Mouse (Mus musculus): Measurements from ENCODE around the gene Thoc7. TPM values are rescaled to one million over a fixed set of nuclear protein-coding genes. Genes with fewer than 3 reads are reported as not detected.
"Not testable (repeated sequence)": the region's sequence is repeated elsewhere in the genome, so short reads cannot be mapped to it uniquely, and the experiment has no call there.

Gene Thoc7
- 100 to 1,000 TPM; 103 to 107 TPM for total RNA-seq (2021)

DNA sequence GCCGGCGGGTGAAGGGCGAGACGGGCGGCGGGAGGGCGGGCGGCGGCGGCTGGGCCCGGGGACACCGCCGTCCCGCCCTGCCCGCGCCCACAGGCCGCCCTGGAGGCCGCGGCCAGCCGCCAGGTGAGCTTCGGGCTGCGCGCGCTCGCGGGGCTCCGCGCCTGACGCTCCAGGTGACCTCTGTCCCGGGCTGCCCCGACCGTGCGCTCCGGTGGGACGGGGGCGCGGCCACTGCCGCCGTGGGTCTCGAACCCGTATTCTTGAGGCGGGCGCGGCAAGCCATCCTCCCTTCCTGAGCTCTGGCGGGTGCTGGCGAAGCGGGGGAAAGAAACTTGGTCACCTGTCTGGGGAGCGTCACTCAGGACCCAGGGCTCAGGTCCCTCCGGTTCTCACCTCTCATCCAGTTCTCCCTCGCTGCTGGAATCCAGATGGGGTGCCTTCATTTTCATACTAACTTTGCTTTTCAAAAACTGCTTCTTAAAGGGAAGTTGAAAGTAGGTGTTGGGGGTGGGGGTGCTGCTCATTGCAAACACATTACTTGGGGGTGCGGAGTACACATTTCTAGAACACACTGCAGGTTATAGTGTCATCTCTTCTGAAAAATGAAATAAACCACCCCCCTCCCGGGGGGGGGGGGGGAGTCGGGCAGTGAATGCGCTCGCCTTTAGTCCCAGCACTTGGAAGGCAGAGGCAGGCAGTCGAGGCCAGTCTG, at the start of gene Thoc7, which contains the start of gene Atxn7:
TSS of gene Thoc7 (minus strand) at position 452 of the 712 bp plus-strand sequence.
TSS of gene Atxn7 (plus strand) at position 40 of the 712 bp plus-strand sequence.
- peak; percentile 38 to 41 for DNase-seq (ENCODE audit: extremely low spot score in 1 of 2, low spot score in 1 of 2)

DNA sequence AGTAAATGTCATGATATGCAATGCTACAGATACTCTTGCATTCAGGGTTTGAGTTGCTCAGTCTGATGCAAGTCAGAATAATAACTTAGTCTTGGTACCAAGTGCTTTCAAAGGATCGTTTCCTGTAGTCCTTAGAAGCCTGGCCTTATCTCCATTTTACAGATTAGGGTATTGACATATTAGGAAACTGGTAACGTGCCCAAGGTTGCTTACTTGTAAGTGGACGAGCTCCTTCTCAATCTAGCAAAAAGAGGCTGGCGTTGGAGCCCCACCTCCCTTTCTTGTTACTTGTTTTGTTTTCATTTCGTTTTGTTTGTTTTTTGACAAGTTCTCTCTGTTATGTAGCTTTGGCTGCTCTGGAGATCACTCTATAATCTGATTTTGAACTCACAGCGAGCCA, 48.1 kb upstream of the Thoc7 start:
- no peak for DNase-seq (ENCODE audit: extremely low spot score in 1 of 2, low spot score in 1 of 2)

DNA sequence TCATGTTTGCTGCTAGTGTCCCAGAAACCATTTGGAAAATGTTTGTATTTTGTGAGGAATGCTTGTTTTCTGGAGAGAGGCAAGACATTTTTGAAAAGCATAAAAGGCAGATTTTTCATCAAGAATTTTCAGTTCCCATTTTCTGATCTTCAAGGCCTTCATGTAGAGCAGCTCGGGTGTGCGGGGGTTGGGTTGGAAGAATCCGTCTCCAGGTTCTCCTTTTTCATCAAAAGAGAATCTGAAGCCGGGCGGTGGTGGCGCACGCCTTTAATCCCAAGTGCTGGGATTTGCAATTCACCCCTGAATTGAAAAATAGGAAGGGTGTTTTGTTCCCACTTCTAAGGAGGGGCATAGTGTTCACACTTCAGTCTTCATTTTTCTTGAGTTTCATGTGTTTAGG, 41.1 kb upstream of the Thoc7 start:
- no peak for DNase-seq (ENCODE audit: extremely low spot score in 1 of 2, low spot score in 1 of 2)

DNA sequence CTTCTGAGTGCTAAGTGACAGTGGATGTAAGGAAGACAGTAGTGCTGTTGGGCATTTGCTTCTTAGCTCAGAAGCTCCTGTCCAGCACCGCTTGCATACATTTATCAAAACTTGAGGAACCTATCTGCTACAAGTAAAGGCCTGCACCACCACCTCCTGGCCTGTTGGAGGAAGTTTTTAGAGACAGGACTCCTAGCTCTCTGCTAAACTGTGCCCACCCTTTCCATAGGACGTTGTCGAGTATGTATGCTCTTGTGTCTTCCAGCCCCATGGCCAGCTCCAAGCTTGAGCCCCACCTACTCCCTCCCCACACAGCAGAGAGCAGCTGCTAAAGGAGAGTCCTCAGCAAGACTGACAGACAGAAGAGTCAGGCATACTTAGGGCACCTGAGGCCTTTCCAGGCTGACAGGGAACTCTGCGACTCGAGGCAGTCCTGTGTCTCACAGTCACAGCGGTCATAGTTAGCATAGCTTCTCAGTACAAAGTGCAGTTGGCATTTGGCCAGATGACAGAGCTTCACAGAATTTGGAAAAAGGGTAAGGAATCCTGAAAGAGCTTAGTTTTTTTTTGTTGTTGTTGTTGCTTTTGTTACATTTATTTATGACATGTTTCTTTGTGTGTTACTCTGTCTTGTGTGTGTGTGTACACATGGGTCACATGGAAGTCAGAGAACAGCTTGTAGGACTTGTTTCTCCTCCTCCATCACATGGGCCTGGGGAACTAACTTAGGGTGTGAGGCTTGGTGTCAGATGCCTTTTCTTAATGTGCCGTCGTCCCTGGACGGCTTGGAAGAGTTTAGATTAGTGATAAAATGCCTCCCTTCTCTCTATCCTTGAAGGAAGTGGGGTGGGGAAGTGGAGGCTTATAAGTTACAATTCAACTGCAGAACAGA, 33.8 kb upstream of the Thoc7 start:
- DNase-seq (ENCODE audit: extremely low spot score in 1 of 2, low spot score in 1 of 2) = no peak

DNA sequence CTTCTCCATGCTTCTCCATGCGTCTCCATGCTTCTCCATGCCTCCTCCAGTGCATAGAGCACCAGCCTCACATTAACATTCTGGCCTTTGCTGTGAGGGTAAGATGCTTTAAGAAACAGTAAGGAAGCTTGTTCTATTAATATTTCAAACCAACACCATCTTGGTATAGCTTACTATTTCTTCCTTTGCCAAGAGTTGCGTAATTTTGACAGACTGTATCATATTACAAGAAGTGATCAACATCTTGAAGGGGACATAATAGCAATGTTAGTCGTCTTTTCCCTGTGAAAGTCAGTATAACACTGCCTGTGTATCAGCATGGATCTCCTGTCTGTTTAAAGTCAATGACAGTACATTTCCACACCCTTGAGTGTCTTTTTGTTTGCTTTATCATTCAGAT, 29.1 kb upstream of the Thoc7 start:
- no peak for DNase-seq (ENCODE audit: extremely low spot score in 1 of 2, low spot score in 1 of 2)

DNA sequence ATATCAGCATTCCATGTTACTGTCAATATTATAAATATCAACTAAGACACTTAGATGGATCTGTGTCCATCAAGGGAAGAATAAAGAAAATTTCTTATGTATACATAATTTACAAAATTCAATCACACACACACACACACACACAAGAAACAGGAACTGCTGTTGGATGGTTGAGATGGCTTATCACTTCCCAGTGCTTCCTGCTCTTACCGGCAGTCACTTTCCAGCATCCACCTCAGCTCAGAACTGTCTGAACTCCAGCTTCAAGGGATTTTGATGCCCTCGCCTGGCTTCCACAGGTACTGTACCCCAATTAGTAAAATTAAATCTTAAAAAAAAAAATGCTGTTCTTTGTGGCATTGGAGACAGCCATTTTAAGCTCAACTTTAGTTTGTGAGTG, 26.7 kb upstream of the Thoc7 start:
- DNase-seq (ENCODE audit: extremely low spot score in 1 of 2, low spot score in 1 of 2) = no peak

DNA sequence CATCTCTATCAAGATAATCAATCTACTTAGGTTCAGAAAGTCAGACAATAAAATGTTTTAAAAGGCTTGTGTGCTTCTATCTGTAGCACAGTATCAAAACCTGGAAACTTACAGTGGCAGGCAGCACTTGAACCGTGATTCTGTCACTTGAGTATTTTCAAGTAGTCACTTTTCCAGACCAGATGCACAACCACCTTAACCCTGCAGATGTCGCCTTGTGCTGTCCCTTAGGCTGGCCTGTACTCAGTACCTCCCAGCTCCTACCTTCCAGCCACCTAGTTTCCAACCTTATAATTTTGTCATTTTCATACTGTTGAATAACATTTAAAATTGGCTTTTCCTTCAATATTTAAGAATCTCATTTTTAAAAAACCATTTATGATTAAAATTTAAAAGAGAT, 20.5 kb upstream of the Thoc7 start:
- no peak for DNase-seq (ENCODE audit: extremely low spot score in 1 of 2, low spot score in 1 of 2)

DNA sequence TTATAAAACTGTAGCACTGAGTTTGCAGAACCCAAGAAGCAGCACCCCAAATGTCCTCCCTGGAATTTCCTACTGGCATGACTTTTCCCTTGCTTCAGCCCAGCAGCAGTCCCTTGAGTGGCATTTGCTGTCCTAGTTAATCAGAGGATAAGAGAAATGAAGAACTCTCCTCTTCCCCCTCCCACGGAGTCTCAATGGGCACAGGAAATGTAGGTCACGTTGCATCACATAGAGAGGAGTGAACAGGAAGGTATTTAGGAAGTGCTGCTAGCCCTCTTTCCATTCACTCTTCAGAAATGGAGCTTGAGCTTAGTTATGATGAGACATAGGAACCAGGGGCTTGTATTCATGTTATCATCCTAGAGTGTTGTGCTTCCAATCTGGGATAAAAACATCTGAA, 19.6 kb upstream of the Thoc7 start:
- DNase-seq (ENCODE audit: extremely low spot score in 1 of 2, low spot score in 1 of 2) = no peak

DNA sequence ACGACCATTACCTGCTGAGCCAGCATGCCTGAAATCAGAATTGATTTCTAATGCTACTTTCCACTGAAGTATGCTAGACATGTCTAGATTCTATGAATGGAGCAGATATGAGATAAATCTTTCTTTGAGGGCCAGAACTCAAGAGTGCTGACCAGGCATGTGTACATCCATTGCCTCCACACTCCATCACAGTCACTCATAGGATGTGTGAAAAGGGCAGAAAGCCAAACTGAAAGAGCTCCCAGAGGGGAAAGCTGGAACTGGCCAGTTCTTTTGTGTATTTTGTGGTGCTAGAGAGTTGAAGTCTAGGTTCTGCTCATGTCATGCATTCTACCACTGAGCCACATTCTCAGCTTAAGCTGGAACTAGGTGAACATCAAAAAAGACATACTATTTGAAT, 15.8 kb upstream of the Thoc7 start:
- DNase-seq (ENCODE audit: extremely low spot score in 1 of 2, low spot score in 1 of 2) = no peak

DNA sequence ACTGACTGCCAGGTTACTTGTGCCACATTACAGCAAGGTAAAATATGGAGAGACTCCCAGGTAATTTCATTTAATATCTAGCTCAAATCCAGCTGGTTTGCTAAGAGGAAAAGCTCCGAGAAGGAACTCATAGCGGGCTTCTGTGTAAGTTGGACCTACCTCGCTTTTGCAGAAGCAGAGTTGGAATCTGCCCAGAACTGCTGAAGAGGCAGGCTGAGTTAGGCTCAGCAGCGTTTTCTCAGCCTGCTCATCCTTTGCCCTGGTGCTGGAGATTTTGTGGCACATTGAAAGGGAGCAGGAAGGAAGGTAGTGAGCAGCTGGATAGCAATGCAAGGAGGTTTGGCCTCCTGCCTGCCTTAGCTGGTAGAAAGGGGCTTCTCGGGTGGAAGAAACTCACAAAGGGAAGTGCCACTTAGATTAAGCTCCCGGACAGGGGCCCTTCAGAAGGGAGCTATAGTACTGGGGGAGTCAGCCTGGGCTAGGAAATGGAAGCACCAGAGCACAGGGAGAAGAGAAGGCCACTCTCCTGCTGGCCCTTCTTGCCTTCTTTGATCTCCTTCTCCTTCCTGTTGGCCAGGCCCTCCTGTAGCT, 10.1 kb upstream of the Thoc7 start:
- DNase-seq (ENCODE audit: extremely low spot score in 1 of 2, low spot score in 1 of 2) = no peak

DNA sequence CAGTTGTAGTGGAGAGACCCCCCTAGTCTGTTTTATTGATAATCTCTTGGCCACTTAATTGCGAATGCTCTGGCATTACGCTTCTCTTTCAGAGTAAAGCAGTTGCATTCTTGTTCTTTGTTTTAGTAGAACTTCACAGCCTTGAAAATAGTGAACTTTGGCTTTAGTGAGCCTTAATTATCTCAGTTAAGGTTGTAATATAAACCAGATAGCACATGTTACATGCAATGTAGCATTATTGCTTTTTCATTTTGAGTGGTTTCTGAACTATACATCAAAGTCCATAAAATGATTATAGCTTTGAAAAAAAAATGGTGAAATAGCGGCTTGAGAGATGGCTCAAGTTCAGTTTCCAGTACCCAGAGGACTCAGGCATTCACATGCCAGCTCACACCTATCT, 8.9 kb upstream of the Thoc7 start:
- DNase-seq (ENCODE audit: extremely low spot score in 1 of 2, low spot score in 1 of 2) = no peak

DNA sequence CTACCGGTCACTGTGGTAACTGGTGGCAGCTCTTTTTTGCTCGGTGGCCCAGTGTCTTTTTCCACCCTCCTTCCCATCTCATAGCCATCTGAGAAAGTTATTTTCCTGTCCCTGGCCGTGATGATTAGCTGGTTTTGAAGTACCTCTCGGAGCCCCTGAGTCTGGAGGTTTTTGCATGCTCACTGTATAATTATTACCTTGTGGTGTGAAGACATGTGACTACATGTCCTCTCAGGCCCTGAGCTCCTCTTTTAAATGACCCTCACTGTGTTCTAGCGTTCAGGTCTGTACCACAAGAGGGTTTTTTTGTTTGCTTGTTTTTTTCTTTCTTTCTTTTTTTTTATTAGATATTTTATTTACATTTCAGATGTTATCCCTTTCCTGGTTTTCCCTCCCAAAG, 6.8 kb upstream of the Thoc7 start:
- no peak for DNase-seq (ENCODE audit: extremely low spot score in 1 of 2, low spot score in 1 of 2)

DNA sequence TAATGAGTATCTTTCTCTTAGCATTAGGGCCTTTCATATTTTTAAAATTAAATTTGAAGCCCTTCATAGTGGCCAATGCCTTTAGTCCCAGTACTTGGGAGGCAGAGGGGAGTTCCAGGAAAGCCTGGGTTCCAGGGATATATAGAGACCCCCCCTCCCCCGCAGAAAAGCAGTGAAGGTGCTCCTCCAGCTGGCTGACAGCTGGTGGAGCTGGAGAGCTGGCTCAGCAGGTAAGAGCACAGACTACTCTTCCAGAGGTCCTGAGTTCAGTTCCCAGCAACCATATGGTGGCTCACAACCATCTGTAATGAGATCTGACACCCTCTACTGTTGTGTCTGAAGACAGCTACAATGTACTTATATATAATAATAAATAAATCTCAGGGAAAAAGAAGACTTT, 6.0 kb upstream of the Thoc7 start:
- DNase-seq (ENCODE audit: extremely low spot score in 1 of 2, low spot score in 1 of 2) = no peak

DNA sequence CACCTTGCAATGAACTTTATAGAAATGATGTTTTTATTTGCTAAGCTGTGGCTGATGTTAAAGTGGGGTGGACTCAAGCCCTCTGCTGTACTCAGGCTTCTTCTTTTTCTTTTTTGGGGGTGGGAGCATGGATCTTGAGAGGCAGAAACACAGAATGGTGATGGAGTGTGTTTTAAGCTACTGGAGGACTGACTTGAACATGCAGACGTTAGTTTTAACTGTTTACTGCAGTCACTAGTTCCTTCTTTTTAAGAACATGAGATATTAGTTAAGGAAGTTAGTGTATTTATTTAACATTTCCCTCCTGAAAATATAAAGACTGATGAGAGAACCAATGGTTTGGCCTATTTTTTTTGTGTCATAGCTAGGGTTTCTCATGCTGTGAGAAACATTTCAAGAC, 1.9 kb upstream of the Thoc7 start:
- no peak for DNase-seq (ENCODE audit: extremely low spot score in 1 of 2, low spot score in 1 of 2)

DNA sequence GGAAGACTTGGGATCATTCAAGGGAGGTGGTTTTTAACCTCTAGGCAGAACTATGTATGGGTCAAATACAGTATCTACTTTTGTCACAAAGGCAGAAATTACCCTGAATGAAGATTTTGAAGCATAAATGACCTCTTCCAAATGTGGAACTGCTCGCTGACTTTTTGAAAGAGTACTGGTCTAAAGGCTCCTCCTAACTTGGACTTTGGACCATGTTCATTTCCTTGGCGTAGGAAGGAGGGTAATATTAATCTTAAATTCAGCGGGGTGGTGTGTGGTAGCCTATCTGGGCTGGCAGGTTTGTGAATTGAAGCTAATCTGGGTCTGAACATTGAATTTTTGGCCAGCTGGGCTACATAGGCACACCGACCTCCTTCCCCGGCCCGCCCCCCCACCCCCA, 824 bp upstream of the Thoc7 start:
- DNase-seq (ENCODE audit: extremely low spot score in 1 of 2, low spot score in 1 of 2) = no peak

DNA sequence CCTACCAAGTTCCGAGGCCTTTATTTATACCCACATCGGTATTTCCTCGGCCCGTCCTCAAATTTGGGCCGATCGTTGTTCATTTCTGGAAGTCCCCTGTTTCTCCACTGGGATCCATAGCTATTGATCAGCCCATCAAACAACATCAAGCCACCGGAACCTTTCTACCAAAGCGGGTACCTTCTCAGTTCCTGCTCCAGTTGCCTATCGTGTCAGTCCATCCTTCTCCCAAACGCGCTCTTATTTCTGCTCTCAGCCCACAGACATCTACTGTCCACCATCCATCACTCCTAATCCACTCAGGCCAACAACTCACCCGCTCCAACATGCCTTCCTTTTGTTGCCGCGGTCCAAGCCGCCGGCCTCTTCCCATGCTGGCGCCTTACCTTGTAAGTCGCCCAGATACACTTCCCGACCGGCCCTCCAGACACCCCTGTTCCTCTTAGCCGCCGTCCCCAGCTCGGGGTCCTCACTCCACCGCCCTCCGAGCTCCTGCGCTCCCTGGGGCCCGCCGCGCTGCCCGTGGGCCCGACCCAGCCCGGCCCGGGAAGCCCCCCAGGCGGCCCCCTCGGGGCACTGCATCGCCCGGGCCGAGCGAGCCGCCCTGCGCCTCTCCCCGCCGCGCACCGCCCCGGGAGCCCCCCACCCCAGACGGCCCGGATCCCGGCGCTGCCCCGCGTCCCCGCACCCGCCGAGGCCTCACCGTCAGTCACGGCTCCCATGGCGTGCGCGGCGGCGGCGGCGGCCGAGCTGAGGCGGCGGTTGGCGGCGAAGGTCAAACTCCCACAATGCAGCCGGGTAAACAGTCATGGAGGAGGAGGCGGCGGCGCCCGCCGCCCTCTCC, 948 bp downstream of the Thoc7 start:
- peak; percentile 54 to 57 for DNase-seq (ENCODE audit: extremely low spot score in 1 of 2, low spot score in 1 of 2)

DNA sequence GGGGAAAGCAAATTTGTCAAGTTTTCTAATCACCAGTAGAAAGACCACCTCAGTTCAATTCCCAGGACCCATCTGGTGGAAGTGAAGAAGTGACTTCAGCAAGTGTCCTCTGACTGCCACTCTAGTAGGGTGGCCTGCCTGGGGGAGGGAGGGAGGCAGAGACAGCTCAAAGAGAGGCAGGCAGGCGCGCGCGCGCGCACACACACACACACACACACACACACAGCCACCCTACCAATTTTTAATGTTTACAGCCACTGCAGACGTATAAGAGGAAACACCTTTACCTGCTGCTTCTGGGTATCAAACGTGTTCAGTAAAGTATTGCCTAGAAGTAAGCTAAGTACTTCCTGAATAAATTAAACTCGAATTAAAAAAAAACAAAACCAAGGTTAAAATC, 1.6 kb downstream of the Thoc7 start:
- DNase-seq (ENCODE audit: extremely low spot score in 1 of 2, low spot score in 1 of 2) = no peak

DNA sequence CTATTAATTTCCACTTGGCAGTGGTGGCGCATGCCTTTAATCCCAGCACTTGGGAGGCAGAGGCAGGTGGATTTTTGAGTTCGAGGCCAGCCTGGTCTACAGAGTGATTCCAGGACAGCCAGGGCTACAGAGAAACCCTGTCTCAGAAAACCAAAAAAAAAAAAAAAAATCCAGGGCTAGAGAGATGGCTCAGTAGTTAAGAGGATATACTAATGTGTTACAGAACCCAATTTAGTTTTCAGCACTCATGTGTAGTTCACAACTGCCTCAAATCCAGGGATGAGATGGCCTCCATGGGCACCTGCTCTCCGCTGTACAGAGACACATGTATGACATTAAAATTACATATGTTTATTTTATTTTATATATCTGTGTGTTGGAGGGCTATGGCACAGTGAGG, 9.5 kb downstream of the Thoc7 start:
- not testable (repeated sequence) for DNase-seq (ENCODE audit: extremely low spot score in 1 of 2, low spot score in 1 of 2)

DNA sequence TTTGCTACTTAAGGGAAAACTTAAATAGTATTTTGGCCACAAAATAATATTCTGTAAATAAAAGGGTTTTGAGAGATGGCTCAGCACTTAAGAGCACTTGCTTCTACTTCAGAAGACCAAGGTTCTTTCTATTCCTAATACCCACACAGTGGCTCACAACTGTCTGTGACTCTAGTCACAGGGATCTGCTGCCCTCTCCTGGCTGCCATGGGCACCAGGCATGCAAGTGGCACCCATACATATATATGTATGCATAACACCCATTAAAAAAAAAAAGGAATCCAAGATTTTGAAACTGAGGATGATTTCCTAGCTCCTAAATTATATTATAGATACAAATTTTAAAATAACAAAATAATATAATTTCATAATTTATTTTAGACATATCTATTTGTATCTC, 11.3 kb downstream of the Thoc7 start:
- DNase-seq (ENCODE audit: extremely low spot score in 1 of 2, low spot score in 1 of 2) = peak in 1 of 2 experiments; percentile 36

DNA sequence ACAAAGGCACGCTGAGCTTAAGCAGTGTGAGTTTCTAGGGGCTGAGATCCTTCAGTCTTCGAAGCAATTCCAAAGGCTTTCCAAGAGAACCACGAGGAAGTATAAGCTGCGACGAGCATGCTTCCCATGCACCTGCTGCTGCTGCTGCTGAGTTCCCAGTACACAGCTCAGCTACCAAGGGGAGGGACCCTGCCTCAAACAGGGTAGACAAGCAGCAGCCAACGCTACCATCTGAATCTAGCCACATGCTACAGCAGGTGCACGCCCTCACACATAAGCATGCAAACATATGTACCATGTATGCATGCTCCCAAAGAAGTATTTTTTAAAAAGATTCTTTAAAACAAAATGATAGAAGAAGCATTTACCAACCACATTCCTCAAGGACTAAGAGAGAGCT, 13.3 kb downstream of the Thoc7 start:
- DNase-seq (ENCODE audit: extremely low spot score in 1 of 2, low spot score in 1 of 2) = no peak

DNA sequence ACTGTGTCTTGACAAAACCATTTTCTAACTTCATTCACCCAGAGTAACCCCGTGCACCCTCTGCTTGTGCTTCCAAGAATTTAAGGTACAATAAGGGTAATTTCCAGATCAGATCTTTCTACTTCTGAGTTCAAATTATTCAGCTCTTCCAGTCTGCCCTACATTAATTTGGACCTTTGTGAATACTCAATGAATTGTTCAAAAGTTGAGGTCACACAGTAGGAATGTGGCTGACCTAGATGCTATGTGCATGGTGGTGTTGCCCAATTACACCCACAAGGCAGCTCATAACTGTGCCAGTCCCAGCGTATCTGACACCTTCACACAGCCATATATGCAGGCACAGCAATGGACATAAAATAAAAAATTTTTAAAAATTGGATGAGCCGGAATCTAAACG, 17.0 kb downstream of the Thoc7 start:
- DNase-seq (ENCODE audit: extremely low spot score in 1 of 2, low spot score in 1 of 2) = no peak
